Mouse (Mus musculus) liver, postnatal 0 days (tissue): ENCODE results near the gene Sec24b. TPM values are rescaled to one million over a fixed set of nuclear protein-coding genes. Genes with fewer than 3 reads are reported as not detected.

Experiments
- ATAC-seq: fragments of 200-750 bp; cut with Nextera tagmentation; 2 replicates; pipeline ENCODE4 v1.8.0; 2017; ENCODE audit warnings: mild to moderate bottlenecking, moderate library complexity
- DNase-seq: peaks from one replicate; pipeline ENCODE4 v3.0.0-alpha.2; 2016
- H3K27ac ChIP-seq: fragments of 300-500 bp; sonication (generic); 2 replicates; pipeline ENCODE4 v1.5.1; 2014; ENCODE audit warnings: antibody characterized with exemption, moderate library complexity, mild to moderate bottlenecking, low read depth
- H3K27me3 ChIP-seq: fragments of 300-500 bp; sonication (generic); 2 replicates; pipeline ENCODE4 v1.6.1; 2014; ENCODE audit warnings: low read length, control low read depth, mixed read lengths; ENCODE audit not compliant: insufficient read depth
- H3K36me3 ChIP-seq: fragments of 300-500 bp; sonication (generic); replicated peaks from 2 replicates; pipeline ENCODE4 v1.6.1; 2014; ENCODE audit warnings: mild to moderate bottlenecking, control low read depth, low read length, moderate library complexity, mixed read lengths; ENCODE audit not compliant: insufficient read depth
- H3K4me1 ChIP-seq: fragments of 300-500 bp; sonication (generic); 2 replicates; pipeline ENCODE4 v1.6.1; 2014; ENCODE audit warnings: antibody characterized with exemption, mild to moderate bottlenecking, control low read depth; ENCODE audit not compliant: insufficient read depth
- H3K4me2 ChIP-seq: fragments of 300-500 bp; sonication (generic); 2 replicates; pipeline ENCODE4 v1.6.1; 2014; ENCODE audit warnings: low read depth, mild to moderate bottlenecking, low read length, moderate library complexity, mixed read lengths
- H3K4me3 ChIP-seq: fragments of 300-500 bp; sonication (generic); 2 replicates; pipeline ENCODE4 v1.5.1; 2014; ENCODE audit warnings: low read depth, low read length
- H3K9ac ChIP-seq: fragments of 300-500 bp; sonication (generic); replicated peaks from 2 replicates; pipeline ENCODE4 v1.6.1; 2014; ENCODE audit warnings: mild to moderate bottlenecking, moderate library complexity
- H3K9me3 ChIP-seq: fragments of 300-500 bp; sonication (generic); 2 replicates; pipeline ENCODE4 v1.6.1; 2016; ENCODE audit warnings: mild to moderate bottlenecking, control low read depth, low read length, mixed read lengths
- CTCF ChIP-seq: sonication (generic); IDR thresholded peaks from 2 replicates; pipeline ENCODE4 v1.5.1; 2016; ENCODE audit warnings: antibody characterized with exemption, low read depth
- EP300 ChIP-seq: IDR thresholded peaks from 2 replicates; pipeline ENCODE4 v1.6.1; 2016; ENCODE audit warnings: antibody characterized with exemption, low read depth, mild to moderate bottlenecking
- WGBS: fragments of 180-500 bp; shearing (Covaris S2); extraction: QIAGEN DNeasy Blood & Tissue Kit; methylation state at CpG from one replicate; pipeline ENCODE4 v1.1.7; 2014; ENCODE audit not compliant: insufficient replicate concordance; 5-methylcytosine and 5-hydroxymethylcytosine counted together
- polyA plus RNA-seq: library from polyadenylated mRNA; unstranded; fragments of >200 nt; fragmentation: Nextera tagmentation; extraction: Ambion mirVana; gene quantifications from 2 replicates; pipeline ENCODE4 v1.2.1, GENCODE M21; 2015

The Sec24b gene
- polyA plus RNA-seq, 1 experiment from 2014 or later = 5.4 TPM

DNA sequence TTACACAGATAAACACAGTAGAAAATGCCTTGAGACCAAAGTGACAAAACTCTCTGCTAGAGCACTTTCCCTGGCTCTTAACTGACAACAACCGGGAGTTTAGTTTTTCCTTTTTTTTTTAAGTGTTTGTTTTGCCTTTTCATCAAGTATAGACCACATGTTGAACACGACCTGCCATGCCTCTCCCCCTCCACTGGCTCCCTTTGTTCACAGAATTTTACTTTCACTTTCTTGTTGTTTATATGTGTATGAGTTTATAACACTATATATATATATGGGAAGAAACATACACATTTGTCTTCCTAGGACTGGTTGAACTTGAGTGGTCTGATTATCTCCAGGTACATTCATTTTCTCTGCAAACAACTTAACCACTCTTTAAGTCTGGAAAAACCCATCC is 48.4 kb downstream of the Sec24b start:
- 63% methylated on average over 2 of the region's 2 CpGs for WGBS
- no peaks in the 10 kb centered on the region for H3K27me3 ChIP-seq
- no peak for TF ChIP-seq CTCF
- no peak for TF ChIP-seq EP300
- DNase-seq (no peak), ATAC-seq (no peak)
- no peaks in the 10 kb centered on the region for H3K4me1 ChIP-seq
- H3K4me2 ChIP-seq = no peak overlapping the region
- H3K4me3 ChIP-seq = no peak overlapping the region
- H3K36me3 ChIP-seq = peaks cover 12% of the 10 kb centered on the region
- no peak overlapping the region for H3K9ac ChIP-seq
- H3K9me3 ChIP-seq = no peaks in the 10 kb centered on the region
- no peak overlapping the region for H3K27ac ChIP-seq

DNA sequence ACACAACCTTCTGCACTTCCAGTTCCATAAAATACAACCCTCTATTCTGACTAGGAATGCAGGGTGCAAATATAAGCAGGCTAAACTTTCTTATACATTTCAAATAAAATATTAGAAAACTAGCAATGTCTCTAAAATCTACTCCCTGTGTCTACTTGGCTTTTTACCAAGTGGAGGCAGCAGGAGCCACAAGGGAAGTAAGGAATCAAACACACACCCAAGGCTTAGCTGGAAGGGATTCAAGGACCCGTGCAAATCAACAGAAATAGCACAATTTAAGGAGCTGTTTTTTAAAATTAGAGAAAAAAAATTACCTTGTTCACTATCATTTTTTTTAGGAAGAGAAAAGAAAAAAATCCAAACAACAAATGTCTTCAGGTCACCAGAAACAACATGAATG is 50.1 kb downstream of the Sec24b start:
- no peak for ATAC-seq
- WGBS = 65% methylated on average over 1 of the region's 1 CpGs
- Histone ChIP-seq H3K27me3 (no peaks in the 10 kb centered on the region), H3K9me3 (no peaks in the 10 kb centered on the region), H3K4me1 (no peaks in the 10 kb centered on the region), H3K36me3 (peaks cover 19% of the 10 kb centered on the region), H3K9ac (no peak overlapping the region), H3K27ac (no peak overlapping the region), H3K4me2 (no peak overlapping the region), H3K4me3 (no peak overlapping the region)
- TF ChIP-seq EP300 (no peak), CTCF (no peak)
- no peak for DNase-seq

DNA sequence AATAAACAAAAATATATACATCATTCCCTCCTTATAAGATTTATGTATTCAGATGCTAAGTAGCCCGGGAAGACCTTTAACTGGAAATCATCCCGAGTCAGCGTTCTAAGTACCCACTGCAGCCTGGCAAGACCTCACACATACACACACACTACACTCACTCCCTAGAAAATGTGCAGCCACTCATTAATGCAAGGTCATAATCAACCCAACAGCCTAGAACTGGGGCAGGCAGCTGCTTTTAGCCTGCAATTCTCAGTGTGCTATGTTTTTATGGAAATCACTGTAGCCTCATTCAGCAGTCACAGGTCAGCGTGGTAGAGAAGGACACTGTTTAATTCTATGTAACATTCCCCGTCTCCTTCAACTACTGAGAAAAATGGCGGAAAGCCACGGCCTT is 55.2 kb downstream of the Sec24b start:
- TF ChIP-seq EP300 (no peak), CTCF (no peak)
- ATAC-seq = no peak
- Histone ChIP-seq H3K4me1 (no peaks in the 10 kb centered on the region), H3K9ac (no peak overlapping the region), H3K27me3 (no peaks in the 10 kb centered on the region), H3K4me3 (no peak overlapping the region), H3K27ac (no peak overlapping the region), H3K4me2 (no peak overlapping the region), H3K9me3 (no peaks in the 10 kb centered on the region), H3K36me3 (peaks cover 58% of the 10 kb centered on the region)
- no peak for DNase-seq
- 85% methylated on average over 7 of the region's 7 CpGs for WGBS

DNA sequence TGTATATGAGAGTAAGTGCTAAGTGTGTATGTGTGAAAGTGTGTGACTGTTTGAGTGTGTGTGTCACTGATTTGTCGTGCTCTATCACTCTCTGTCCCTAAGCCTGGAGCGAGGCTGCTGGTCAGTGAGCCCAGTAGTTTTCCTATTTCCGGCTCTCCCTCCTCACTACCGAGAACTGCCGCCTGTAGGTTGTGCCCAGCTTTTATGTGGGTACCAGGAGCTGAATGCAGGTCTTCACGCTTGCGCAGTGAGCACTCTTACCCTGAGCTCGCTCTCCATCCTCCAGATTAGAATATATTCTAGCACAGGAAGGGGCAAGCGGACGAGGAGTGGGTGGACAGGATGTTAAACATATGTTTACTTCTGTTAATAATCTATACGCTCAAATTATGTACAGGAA is 60.4 kb downstream of the Sec24b start:
- DNase-seq = no peak
- H3K9me3 ChIP-seq = no peaks in the 10 kb centered on the region
- no peak overlapping the region for H3K4me2 ChIP-seq
- no peak for TF ChIP-seq EP300
- no peak for TF ChIP-seq CTCF
- H3K36me3 ChIP-seq = peaks cover 67% of the 10 kb centered on the region
- no peaks in the 10 kb centered on the region for H3K4me1 ChIP-seq
- no peak for ATAC-seq
- H3K27me3 ChIP-seq = no peaks in the 10 kb centered on the region
- no peak overlapping the region for H3K4me3 ChIP-seq
- no peak overlapping the region for H3K9ac ChIP-seq
- 87% methylated on average over 11 of the region's 11 CpGs for WGBS
- H3K27ac ChIP-seq = no peak overlapping the region

DNA sequence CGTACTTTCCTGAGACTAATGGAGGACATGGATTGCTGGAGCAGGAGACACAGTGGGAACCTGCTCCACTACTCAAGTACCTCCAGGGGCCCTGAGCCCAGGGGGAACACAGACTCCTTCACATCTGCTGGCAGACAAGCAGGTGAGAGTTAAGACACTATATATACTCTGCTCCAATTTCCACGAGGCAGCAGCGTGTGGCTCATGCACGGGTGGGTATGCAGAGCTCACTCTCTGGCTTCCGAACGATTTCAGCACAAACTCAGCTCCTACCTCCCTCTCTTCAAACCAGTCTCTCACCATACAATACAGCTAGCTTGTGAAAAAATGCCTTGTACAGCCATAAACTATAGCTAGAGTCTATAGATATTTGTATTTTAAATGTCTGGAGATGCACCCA is 62.8 kb downstream of the Sec24b start:
- TF ChIP-seq EP300 (no peak), CTCF (no peak)
- no peak overlapping the region for H3K4me3 ChIP-seq
- H3K4me2 ChIP-seq = no peak overlapping the region
- H3K4me1 ChIP-seq = no peaks in the 10 kb centered on the region
- H3K27me3 ChIP-seq = no peaks in the 10 kb centered on the region
- no peak overlapping the region for H3K9ac ChIP-seq
- H3K9me3 ChIP-seq = no peaks in the 10 kb centered on the region
- WGBS = 92% methylated on average over 6 of the region's 6 CpGs
- peaks cover 64% of the 10 kb centered on the region for H3K36me3 ChIP-seq
- no peak for ATAC-seq
- no peak overlapping the region for H3K27ac ChIP-seq
- DNase-seq = no peak

DNA sequence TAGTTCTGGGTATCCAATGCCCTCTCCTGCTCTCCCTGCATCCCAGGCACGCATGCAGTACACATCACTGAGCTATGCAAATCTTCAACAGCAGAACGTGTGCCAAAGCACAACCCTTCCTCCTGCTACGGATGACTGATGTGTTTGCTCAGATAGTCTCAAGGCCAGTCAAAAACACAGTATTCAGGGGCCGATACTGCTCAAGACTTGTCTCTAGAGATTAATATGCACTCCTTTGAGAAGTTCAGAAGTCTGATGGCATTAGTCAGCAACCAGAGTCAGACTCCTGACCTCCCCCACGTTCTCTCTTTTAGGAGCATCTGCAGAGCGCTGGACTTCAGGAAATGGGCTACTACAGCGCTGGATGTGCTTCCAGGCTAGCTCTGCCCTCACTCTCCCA is 63.4 kb downstream of the Sec24b start:
- Histone ChIP-seq H3K9me3 (no peaks in the 10 kb centered on the region), H3K4me1 (no peaks in the 10 kb centered on the region), H3K4me2 (no peak overlapping the region), H3K9ac (no peak overlapping the region), H3K36me3 (peaks cover 66% of the 10 kb centered on the region), H3K27me3 (no peaks in the 10 kb centered on the region), H3K27ac (no peak overlapping the region), H3K4me3 (no peak overlapping the region)
- TF ChIP-seq EP300 (no peak), CTCF (no peak)
- ATAC-seq (no peak), DNase-seq (no peak)
- 75% methylated on average over 7 of the region's 7 CpGs for WGBS

DNA sequence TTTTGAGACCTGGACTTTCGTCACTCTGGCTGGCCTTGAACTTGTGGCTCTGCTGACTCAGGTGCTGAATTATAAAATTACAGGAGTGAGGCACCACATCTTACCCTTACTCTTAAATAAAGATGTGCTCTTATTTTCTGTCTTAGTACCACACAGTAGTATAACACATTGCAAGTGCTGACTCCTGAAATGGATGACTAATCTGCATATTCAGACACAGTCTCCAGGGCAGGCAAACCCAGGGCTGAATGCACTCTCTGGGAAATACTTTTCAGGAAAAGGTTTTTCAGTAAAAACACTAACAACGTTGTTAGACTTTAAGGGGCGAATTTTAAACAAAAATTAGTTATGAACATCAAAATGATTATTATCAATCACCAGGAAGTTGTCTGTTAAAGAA is 64.0 kb downstream of the Sec24b start:
- no peaks in the 10 kb centered on the region for H3K4me1 ChIP-seq
- DNase-seq = no peak
- H3K9me3 ChIP-seq = no peaks in the 10 kb centered on the region
- H3K27ac ChIP-seq = no peak overlapping the region
- ATAC-seq = no peak
- TF ChIP-seq EP300 (no peak), CTCF (no peak)
- H3K4me3 ChIP-seq = no peak overlapping the region
- no peak overlapping the region for H3K4me2 ChIP-seq
- no peak overlapping the region for H3K9ac ChIP-seq
- no peaks in the 10 kb centered on the region for H3K27me3 ChIP-seq
- peaks cover 66% of the 10 kb centered on the region for H3K36me3 ChIP-seq
- 72% methylated on average over 3 of the region's 3 CpGs for WGBS
